Mouse (Mus musculus): ENCODE data around the gene Inha.
A peak's percentile ranks its signal among the peaks of the same experiment; 100 is the strongest.

The Inha gene

DNA sequence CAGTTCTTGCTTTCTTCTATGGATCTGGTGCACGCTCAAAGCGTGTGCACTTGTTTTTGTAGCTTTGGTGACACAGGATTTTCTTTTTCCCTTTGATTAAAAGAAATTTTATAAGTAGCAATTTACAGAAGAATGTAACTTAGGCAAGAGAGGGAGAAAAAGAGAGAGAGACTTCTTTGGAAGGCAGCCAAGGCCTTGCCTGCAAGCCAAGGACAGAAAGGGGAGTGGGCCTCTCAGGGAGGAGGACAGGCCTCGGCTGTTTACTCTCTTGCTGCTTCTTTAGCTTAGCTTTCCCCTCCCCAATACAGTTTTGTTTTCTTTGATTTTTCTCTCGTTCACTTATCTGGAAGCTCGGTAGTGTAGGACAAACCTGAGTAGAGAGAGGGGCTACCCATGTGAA lies 12.7 kb downstream of the Inha start:
- no peak for DNase-seq (ENCODE audit: low spot score in 2 of 2)

DNA sequence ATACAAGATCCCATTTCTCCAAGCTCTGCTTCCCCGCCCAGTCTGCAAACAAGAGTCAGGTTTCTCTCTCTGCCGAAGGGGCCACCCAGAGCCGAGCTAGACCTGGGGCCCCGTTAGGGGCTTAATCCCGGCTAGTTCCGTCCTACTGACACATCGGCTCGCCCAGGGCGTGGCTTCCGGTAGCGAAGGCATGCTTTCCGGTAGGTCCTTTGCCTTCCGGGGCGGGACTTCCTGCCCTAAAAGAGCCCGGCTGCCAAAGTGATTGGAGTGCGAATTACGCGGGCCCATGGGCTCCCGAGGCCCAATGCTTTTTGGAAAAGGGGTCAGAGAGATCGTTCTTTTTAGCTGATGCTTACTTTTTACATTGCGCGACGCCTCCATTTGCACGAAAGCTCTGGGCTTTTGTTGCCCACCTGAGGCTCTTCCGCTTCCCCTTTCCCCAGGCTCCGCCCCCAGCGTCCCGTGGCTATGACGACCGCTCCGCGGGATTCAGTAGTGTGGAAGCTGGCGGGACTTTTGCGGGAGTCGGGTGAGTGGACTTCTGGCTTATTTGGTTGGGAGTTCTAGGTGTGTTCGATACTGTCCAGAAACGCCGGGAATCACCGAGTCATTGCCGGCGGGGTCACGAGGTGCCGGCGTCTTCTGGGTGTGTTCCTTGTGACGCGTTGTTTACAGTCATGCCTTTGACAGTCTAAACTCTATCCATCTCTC lies 14.6 kb downstream of the Inha start, which contains the start of gene Stk11ip:
Stk11ip (plus strand) TSS at position 209 of the 711 bp plus-strand sequence.
- DNase-seq (ENCODE audit: low spot score in 2 of 2): peak; percentile 93 to 94

DNA sequence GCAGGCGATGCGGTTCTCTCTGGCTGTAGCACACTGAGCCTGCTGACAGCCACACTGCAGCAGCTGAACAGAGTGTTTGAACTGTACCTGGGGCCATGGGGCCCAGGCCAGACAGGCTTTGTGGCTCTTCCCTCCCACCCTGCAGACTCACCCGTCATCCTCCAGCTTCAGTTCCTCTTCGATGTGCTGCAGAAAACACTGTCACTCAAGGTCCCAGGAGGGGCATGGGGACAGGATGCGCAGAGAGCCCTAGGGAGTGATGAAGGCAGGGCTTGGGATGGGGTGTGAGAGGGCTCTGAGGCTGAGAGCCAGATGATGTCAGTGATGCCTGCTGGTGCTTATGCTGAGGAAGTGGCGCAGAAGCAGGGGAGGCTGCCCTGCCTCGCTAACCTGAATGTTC lies 17.8 kb downstream of the Inha start:
- DNase-seq (ENCODE audit: low spot score in 2 of 2): no peak

DNA sequence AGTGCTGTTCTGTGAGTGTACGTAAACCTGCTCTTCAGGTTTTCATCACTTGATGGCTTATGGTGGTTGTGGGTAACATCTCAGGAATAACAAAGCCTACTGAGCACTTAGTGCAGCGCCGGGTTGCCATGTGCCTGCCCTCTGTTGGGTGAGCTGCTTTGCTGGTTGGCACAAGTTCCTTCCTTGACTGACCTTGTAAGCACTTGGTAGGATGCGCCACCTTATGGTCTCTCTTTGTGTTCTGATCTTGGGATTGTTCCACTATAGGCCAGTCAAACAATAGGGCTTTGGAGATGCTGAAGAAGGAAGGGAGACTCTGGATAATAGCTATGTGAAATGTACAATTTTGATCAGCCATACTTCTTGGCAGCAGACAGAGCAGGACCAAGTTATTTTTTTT lies 23.7 kb downstream of the Inha start:
- no peak for DNase-seq (ENCODE audit: low spot score in 2 of 2)

DNA sequence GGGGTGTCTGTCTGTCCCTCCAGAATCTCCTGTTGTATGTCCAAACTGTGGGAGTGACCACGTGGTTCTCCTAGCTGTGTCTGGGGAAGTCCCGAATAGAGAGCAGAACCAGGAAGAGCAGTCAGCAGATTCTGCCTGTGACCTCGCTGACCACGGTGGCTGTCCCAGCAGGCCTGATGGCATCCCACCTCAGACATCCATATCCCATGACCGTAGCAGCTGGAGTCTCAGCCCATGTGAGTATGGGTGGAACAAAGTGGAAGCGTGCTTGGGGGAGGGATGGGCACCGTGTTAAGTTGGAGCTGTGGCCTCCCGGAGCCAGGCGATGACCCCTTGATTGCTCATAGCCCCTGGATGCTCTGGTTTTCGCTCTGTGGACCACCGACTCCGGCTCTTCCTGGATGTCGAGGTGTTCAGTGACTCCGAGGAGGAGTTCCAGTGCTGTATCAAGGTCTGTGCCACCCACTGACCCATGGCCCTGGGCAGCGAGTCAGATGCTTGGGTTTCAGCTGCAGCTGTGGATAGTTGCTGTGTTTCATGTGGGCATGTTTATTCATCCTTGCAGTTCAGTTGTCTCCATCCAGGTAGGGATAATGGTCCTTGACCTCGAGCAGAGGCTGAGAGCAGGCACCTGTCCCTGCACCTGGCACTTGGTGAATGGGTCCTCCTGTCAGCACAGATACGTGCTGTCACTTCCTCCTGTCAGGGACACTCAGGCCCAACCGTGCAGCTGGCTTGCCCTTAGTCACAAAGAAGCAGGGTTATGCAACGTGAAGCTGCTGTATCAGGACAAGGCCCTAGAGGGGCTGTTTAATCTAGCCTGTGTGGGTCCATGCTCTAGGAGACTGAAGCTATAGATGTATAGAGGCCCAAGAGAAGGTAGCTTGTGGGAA lies 25.6 kb downstream of the Inha start:
- DNase-seq (ENCODE audit: low spot score in 2 of 2): no peak

DNA sequence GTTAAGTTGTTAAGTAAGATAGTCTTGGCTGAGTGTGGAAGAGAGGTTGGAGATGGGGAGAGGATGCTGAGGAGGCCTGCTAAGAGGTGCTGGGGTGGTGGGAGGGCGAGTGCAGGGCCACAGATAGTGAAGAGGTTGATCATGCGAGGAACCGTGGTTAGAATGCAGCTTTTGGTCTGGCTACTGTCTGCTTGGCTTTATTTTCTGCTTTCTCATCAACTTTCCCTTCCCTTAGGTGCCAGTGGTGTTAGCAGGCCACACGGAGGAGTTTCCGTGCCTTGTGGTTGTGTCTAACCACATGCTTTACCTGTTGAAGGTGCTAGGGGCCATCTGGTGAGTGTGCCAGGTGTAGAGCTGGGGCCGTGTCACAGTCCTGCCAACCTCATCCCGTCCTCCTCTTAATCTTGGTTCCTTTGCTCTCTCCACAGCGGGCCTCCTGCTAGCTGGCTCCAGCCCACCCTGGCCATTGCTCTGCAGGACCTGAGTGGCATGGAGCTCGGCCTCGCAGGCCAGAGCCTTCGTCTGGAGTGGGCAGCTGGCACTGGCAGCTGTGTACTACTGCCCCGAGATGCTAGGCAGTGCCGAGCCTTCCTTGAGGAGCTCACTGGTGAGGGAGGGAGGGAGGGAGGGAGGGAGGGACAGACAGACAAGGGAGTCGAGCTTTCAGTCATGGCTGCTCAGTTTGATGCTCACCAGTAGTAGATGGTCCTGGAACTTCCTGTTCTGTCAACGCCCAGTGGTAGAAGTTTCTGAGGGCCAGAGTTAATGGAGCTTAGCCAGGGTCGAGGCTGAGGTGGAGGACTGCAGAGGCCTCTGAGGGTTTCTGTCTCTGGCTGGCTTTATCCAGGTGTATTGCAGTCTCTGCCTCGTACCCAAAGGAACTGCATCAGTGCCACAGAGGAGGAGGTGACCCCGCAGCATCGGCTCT lies 26.7 kb downstream of the Inha start:
- no peak for DNase-seq (ENCODE audit: low spot score in 2 of 2)

DNA sequence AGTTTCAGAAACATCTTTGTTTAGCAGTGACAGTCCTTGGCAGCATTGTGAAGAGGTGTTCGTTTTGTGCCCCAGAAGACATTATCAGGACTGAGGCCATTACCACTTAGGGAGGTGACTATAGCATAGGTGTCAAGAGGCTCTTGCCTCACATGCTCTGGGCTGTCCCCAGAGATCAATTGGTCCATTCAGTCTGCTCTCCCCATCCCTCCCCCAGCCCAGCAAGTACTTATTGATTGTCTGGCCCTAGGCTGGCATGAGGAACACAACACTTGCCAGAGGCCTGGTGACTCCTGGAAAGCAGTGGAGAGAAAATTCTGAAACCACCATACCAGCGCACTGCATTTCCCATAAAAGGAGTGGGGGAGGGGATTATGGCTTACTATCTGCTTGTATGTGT lies 30.7 kb downstream of the Inha start:
- no peak for DNase-seq (ENCODE audit: low spot score in 2 of 2)

DNA sequence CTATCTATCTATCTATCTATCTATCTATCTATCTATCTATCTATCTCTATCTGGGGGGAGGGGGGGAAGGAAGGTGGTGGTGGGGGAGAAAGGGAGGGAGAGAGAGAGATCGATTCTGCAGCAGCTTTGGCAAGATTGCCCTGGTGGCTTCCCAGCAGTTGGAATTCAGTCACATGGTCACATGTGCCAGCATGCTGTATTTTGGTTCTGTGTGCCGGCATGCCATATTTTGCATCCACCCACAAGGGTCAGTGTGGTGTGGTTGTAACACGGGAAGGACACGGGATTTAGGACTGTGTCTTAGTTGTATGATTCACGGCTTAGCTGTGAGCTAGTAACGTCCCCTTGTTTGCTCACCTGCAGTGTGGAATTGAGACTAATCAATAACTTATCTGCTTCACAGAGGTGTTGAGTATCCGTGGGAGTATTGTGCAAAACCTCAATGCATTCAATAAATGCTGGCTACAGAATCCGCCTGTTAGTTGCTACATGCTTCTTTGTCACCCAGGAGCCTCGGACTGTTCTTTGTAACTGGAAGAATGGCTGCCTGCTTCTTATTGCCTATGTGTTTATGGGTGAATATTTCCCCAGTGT lies 31.8 kb downstream of the Inha start:
- DNase-seq (ENCODE audit: low spot score in 2 of 2): no peak

DNA sequence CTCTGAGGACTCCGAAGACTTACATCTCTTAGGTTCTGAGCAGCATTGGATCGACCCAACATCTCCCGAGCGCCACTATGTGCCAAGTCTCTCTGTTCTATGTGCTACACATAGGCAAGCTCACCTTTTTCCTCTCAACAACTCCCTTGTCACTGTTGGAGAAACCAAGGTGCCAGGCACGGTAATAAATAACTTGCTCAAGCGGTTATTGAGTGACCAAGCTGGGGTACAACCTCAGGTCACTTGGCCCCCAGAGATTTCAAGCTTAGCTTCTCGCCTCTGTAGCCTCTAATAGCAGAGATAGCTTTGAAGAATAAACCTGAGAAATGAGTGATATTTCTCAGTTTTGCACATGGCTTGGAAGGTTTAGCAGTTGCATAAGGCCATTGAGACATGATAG lies 34.6 kb downstream of the Inha start:
- DNase-seq (ENCODE audit: low spot score in 2 of 2): no peak

DNA sequence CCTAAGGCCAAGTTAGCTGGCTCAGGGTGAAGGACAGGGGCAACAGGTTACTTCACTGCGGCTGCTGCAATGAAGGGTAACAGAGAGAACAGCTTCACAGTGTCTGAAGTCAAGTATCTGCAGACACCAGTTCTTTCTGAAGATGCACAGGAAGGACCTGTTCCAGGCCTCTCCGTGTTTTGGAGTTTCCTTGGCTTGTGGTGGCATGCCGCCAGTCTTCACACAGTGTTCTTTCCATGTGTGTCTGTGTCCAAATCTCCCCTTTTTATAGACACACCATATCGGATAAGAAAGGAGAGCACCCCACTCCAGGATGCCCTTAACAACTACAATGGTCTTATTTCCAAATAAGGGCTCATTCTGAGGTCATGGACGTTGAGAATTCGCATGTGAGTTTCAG lies 37.5 kb downstream of the Inha start:
- no peak for DNase-seq (ENCODE audit: low spot score in 2 of 2)

DNA sequence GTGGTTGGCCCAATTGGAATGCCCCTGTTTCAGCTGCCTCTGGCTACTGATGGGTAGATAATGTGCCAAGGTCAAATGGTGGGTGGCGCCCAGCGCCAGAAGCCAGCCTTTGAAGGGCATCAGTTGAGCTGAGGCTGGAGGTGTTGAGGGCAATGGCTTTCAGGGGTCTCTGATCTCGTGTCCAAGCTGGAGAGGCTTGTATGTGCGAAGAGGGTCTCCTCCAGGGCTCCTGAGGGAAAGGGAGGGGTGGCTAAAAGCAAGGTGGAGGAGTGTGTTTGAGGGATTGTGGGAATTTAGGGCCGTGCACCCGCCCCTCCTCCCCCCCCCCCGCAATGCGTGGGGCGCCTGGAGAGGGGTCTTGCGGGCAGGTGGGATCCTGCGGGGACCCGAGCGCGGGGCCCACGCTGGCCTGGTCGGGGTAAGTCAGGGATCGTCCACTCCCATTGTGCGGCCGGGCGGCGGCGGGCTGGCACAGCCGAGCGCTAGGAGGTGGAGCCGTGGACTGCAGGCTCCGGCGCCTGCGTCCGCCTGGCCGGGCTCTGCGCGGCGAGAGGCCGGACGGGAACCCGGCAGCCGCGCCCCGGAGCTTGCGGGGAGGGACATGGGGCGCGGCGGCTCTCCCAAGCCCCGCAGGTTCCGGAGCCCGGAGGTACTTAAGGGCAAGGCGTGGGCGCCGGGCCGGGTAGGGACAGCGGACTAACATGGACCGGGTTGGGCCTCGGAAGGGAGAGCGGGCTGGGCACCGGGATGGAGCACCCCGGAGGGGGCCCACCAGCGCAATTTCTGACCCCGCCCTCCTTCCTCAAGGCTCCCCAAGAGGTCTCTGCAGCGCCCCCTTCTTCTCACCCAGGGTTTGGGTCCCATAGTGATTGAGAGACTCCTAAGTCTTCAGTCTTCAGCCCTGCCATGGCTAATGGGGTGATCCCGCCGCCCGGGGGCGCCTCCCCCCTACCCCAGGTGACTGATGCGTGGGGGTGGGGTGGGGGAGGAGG lies 39.4 kb downstream of the Inha start, which contains the start of gene Slc4a3:
Slc4a3 (plus strand) TSS at position 302 of the 992 bp plus-strand sequence.
- DNase-seq (ENCODE audit: low spot score in 2 of 2): peak; percentile 61 to 65

DNA sequence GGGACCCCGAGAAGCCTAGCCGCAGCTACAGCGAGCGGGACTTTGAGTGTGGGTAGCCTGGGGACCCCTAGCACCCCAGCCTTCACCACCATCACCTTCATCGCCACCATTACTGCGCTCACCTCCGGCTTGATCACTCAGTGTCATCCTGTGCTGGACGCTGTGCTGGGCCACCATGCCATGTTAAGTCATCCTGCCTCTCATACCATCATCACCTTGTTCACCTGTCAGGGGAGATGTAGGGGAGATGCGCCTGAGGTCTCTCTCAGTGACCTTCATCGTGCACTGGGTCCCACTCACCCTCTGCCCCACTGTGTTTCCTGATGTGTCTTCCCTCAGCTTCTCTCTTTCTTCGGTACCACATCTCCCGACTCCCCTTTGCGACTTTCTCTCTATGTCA lies 40.5 kb downstream of the Inha start:
- DNase-seq (ENCODE audit: low spot score in 2 of 2): no peak

DNA sequence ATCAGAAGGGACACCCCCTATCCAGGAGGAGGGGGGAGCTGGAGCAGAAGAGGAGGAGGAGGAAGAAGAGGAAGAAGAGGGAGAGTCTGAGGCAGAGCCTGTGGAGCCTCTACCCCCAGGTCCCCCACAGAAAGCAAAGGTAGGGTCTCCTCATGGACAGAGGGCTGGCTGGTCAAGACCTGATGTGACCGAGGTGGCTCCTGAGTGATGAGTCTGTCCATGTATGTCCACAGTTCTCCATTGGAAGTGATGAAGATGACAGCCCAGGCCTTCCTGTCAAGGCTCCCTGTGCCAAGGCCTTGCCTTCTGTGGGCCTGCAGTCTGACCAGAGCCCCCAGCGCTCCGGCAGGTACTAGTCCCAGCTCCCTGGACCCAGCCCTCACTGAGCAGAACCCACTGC lies 41.2 kb downstream of the Inha start:
- no peak for DNase-seq (ENCODE audit: low spot score in 2 of 2)

DNA sequence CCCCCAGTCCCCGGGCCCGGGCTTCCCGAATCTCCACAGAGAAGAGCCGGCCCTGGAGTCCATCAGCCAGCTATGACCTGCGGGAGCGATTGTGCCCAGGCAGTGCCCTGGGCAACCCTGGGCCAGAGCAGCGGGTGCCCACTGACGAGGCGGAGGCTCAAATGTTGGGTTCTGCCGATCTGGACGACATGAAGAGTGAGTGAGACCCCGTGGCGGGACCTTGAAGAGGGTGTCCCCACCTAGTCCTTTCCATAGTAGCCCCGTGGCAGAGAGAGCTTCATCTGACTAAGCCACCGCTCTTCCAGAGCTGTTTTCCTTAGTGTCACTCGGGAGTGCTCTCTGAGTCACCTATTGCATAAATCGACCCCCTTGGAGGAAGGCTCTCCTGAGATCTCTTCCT lies 42.0 kb downstream of the Inha start:
- no peak for DNase-seq (ENCODE audit: low spot score in 2 of 2)

DNA sequence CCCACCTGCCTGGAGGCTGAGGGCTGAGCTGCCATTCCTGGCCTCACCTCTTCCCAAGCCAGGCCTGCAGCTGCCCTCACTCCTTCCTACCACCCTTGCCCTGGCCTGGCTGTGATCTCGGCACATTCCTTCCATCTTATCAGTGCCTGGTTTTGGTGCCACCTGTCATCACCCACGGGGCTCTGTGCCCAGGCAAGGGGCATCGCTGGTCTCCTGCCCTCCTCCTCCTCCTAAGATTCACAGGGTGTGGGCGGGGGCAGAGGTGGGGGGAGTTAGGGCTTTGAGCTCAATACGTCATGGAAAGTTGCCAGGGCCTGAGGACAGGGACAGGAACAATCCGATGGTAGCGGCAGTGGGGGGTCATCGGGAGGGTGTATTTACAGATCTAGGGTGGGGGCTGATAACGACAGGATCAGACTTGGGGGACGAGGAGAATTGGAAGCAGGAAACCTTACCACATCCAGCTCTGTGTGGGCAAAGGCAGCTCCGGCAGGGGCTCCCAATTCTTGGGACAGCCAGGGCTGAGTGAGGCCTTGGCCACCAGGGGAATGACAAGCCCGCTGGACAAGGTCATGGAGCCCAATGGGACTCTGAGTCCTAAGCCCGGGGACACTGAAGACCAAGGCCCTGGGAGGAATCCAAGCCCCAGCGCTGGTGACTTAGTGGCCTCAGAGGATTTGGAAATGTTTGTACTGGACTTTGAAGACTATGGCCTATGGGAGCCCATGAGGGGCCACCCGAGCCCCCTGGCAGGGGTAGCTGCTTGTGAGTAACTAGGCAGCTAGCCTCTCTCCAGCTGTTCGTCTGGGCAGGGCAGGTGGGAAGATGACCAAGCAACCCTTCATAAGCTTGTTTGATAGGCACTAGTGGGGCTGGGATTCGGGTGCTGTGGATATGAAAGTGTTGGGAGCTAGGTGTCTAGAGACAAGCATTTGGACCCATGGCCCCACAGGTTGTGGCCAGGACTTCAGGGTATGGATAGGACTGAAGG lies 42.7 kb downstream of the Inha start:
- DNase-seq (ENCODE audit: low spot score in 2 of 2): no peak

DNA sequence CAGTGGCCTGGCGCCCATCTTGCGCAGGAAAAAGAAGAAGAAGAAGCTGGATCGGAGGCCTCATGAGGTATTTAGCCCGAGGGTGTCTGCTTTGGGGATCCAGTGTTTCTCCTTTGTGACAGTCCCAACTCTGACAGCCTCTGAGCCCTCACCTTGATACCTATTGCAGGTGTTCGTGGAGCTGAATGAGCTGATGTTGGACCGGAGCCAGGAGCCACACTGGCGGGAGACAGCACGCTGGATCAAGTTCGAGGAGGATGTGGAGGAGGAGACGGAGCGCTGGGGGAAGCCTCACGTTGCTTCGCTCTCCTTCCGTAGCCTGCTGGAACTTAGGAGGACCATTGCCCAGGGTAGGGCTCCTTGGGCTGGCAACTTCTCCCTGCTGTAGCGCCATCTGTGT lies 43.7 kb downstream of the Inha start:
- DNase-seq (ENCODE audit: low spot score in 2 of 2): no peak

DNA sequence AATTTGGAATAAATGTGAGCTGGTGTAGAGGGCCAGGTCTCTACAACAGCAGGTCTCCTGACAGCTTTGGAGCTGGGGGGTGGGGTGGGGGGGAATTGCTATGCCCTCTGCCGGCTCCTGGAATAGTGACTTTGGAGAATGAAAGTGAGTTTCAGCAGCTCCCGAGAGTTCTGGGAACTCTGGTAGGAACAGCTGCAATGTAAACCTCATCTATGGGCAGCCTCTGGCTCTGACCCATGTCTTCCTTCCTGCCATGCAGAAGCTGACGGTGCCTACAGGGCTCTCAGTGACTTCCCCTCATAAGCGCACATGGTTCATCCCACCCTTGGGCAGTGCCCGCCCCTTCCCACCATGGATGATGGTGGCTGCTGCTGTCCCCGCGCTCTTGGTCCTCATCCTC lies 48.8 kb downstream of the Inha start:
- no peak for DNase-seq (ENCODE audit: low spot score in 2 of 2)

DNA sequence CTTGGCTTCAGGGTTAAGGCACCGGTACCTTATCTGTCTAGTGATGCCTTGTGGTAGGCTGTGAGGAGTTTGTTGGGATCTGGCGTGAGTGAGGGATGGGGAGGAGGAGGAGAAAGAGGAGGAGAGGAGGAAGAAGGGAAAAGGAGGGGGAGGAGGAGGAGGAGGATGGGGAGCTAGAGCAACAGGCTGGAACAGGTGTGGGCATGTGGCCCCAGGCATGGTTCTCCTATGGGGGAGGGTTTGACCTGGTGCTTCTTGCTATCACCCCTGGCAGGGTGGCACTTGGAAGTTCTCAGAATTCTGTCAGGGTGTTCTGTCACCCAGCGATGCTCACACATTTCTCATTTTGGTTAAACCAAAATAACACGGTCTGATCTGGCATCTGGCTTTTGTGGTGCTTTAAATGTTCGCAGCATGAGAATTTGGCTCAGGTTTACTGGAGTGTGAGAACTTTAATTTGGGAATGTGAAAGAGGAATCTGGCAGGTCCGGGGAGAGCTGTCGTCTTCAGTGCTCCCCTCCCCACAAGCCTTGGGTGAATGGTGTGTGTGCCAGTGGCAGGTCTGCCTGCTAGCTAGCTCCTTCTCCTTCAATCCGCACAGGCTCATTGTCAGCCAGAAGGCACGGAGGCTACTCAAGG lies 49.4 kb downstream of the Inha start:
- DNase-seq (ENCODE audit: low spot score in 2 of 2): peak in 1 of 2 experiments; percentile 76

DNA sequence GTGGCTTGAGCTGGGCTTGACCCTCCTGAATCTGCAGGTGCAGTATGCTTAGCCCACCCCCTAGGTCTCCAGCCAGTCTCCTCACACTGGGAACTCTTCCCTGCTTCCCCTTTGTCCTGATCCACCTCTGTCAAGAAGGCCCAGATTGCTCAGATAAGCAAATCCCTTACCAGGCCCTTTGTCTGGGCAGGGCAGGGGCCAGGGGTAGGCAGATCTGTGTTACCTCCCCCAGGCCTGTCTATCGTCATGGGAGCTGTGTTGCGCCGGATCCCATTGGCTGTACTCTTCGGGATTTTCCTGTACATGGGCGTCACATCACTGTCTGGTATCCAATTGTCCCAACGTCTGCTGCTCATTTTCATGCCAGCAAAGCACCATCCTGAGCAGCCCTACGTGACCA lies 50.2 kb downstream of the Inha start:
- no peak for DNase-seq (ENCODE audit: low spot score in 2 of 2)
